ENCODE assay signal across 8 mouse cellular contexts in genomic region chr16:31066344-31067098, GRCm38 (mm10). TPM values are rescaled to one million over a fixed set of nuclear protein-coding genes. Genes with fewer than 3 reads are reported as not detected.
DNase-seq lines count a peak whose midpoint lies in the region; ATAC-seq and TF ChIP-seq lines count a peak whose summit lies in the region.

No protein-coding gene starts in this region.

- H3K9me3 ChIP-seq in kidney, embryonic 16.5 days (ENCODE audit: low read length): no peaks in the 10 kb centered on the region

- no peaks in the 10 kb centered on the region for H3K27me3 ChIP-seq in thymus, adult 2 months (ENCODE audit: control insufficient read depth, insufficient read depth, low read length)
- H3K27me3 ChIP-seq in kidney, embryonic 16.5 days (ENCODE audit: insufficient read depth, low read length): no peaks in the 10 kb centered on the region

- ATAC-seq in kidney, embryonic 16.5 days (ENCODE audit: low FRiP score, low TSS enrichment): no peak

- peak; percentile 29 for DNase-seq in thymus, adult 2 months
- DNase-seq in thymus, postnatal 4 days: no peak
- DNase-seq in heart, adult 9 months (ENCODE audit: low spot score in 2 of 2): peak; percentile 73 to 87
- DNase-seq in lung, postnatal 4 days: peak; percentile 49 to 59
- no peak for DNase-seq in MN1 (ENCODE audit: low spot score)
- no peak for DNase-seq in ovary, postnatal 10 days (ENCODE audit: low spot score)
- no peak for DNase-seq in right cerebral cortex, adult 18-20 months

- TF ChIP-seq POLR2A in thymus, adult 2 months (IDR thresholded peaks at IDR 0.05; ENCODE audit: control insufficient read depth, extremely low read depth, insufficient read depth, low read length, poor library complexity): no peak

- TF ChIP-seq CTCF in thymus, adult 2 months (IDR thresholded peaks at IDR 0.05; ENCODE audit: borderline replicate concordance, control insufficient read depth, extremely low read depth, insufficient read depth, low read length, poor library complexity): no peak

- H3K36me3 ChIP-seq in thymus, adult 2 months (ENCODE audit: control insufficient read depth, insufficient read depth, low read length): no peaks in the 10 kb centered on the region
- no peaks in the 10 kb centered on the region for H3K36me3 ChIP-seq in kidney, embryonic 16.5 days (ENCODE audit: insufficient read depth, low read length)

- H3K4me3 ChIP-seq in thymus, adult 2 months (ENCODE audit: control insufficient read depth, insufficient read depth, low read length): peak overlapping the region; percentile 4
- no peak overlapping the region for H3K4me3 ChIP-seq in kidney, embryonic 16.5 days (ENCODE audit: low read length)

- 20% methylated on average over 15 of the region's 15 CpGs for WGBS in thymus, adult 2 months
- WGBS in kidney, embryonic 16.5 days: 52% methylated on average over 15 of the region's 15 CpGs

- H3K4me2 ChIP-seq in kidney, embryonic 16.5 days (replicated peaks; ENCODE audit: low read depth, low read length): no peak overlapping the region

- peaks cover 22% of the 10 kb centered on the region for H3K4me1 ChIP-seq in thymus, adult 2 months (replicated peaks; ENCODE audit: control insufficient read depth, insufficient read depth, low read length)
- H3K4me1 ChIP-seq in kidney, embryonic 16.5 days (ENCODE audit: insufficient read depth, low read length): peaks cover 21% of the 10 kb centered on the region

- peak overlapping the region; percentile 50; the same call in 1 of the 2 replicates for H3K27ac ChIP-seq in thymus, adult 2 months (ENCODE audit: control insufficient read depth, insufficient read depth, low read length)
- peak overlapping the region; percentile 66 for H3K27ac ChIP-seq in kidney, embryonic 16.5 days (ENCODE audit: low read length)

- no peak overlapping the region for H3K9ac ChIP-seq in kidney, embryonic 16.5 days (replicated peaks; ENCODE audit: low read length)

RNA-seq across cellular contexts. Expression of gene Xxylt1, which starts 14.7 kb away (rescaled TPM):
- polyA plus RNA-seq in thymus, adult 2 months (2012; rRNA removed): 13.2 and 15.4 TPM in 2 replicates
- 12.0 and 18.8 TPM in 2 replicates for polyA plus RNA-seq in kidney, embryonic 16.5 days (2015; fragmentation: Nextera tagmentation; extraction: Ambion mirVana)

Comparison
In these comparisons a context has a peak if more than half of its experiments do, and no peak if none do; other contexts are left out.
1. DNase-seq: peak in thymus, adult 2 months (single experiment), heart, adult 9 months (2 of 2) and lung, postnatal 4 days (2 of 2); none in thymus, postnatal 4 days (single experiment), MN1 (single experiment), ovary, postnatal 10 days (single experiment) and right cerebral cortex, adult 18-20 months (single experiment).